Mouse (Mus musculus) erythroid progenitor cell, adult 5-6 weeks (primary cell): ENCODE results near the gene Fam98b. TPM values are rescaled to one million over a fixed set of nuclear protein-coding genes. Genes with fewer than 3 reads are reported as not detected.

Experiments used
- ATAC-seq: replicated peaks from 2 replicates; pipeline ENCODE4 v1.8.0; 2016; ENCODE audit warnings: moderate number of reproducible peaks, mild to moderate bottlenecking, moderate TSS enrichment, inconsistent platforms; ENCODE audit not compliant: poor library complexity, low FRiP score, severe bottlenecking
- total RNA-seq, 2 experiments: library from RNA; stranded (forward) in 1 of 2; stranded (reverse) in 1 of 2; fragments of 150-400 nt in 1 of 2; fragments of 186-747, 209-891 nt in 1 of 2; gene quantifications; 2 replicates each; pipeline versions ENCODE4 v1.2.3 to v1.2.4; 2015 to 2017; ENCODE audit warnings: low replicate concordance in 2 of 2

Fam98b gene
- total RNA-seq (2015; ENCODE audit: low replicate concordance), result 5.8 and 15.1 TPM in 2 replicates
- total RNA-seq (2017; ENCODE audit: low replicate concordance), result 2.8 TPM in 1 of 2 replicates, not detected in the other

DNA sequence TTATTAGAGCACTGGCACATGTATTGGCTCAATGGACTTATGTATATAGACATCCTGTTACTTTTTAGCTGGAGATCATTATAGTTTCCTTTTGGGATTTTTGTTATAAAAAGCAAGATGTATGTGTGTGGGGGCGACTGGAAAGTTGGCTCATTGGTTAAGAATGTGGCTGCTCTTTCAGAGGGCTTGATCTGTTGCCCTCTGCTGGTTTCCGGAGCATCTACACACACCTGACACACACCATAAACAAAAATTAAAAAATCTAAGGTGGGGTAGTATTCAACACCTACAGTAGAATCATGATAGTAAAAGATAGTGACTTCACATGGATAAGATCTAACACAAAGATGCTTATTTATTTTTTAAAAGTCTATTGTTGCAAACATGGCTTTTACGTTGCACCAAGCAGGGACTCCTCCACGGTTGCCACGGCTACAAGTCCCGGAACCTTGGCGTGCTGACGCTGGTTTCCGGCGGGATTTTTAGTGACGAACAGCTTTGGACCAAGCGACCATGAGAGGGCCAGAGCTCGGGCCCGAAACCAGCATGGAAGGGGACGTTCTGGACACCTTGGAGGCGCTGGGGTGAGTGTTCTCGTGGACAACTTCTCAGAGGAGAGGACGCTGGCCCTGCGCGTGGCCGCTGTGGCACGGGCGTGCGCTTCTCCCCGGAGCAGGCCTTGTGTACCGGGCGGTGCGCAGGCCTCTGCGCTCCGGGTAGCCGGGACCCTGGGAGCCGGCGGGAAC is at the start of gene Fam98b:
Gene Fam98b, plus strand, starts transcription at position 485 of the 746 bp plus-strand sequence.
- ATAC-seq, result peak; percentile 79

DNA sequence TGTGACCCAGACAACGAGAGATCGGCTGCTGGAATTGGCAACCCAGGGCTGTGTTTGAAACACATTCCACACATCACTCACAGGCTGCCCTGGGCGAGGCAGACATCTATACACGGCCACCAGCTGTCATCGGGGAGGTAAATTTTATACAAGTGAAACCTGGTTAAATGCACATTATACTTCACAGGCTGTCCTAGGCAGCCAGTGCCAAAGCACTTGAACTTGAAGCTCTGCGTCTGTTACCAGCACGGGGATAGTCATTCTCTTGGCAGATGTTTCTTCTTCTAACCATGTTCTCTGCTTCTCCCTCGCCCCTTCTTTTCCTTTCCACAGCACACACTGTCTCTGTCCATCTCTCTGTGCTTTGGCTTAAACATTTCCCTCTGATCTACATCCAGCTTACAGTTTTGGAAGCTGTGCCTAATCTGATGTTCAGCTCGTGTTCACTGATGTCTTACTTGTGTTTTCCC is 48.6 kb upstream of the Fam98b start:
- no peak for ATAC-seq

DNA sequence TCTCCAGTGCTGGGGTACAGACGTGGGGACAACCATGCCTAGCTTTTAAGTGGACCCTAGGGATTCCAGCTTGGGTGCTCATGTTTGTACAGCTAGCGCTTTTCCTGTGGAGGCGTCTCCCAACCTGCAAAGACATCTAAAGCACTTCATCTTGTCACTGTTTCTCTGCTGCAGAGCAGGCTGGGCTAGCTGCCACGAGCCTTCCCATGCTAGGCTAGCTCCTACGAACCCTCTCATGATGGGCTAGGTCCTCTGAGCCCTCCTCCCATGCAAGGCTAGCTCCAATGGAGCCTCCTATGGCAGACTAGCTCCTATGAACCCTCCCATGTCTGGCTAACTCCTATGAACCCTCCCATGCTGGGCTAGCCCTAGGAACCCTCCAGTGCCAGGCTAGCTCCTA is 46.2 kb upstream of the Fam98b start:
- no peak for ATAC-seq

DNA sequence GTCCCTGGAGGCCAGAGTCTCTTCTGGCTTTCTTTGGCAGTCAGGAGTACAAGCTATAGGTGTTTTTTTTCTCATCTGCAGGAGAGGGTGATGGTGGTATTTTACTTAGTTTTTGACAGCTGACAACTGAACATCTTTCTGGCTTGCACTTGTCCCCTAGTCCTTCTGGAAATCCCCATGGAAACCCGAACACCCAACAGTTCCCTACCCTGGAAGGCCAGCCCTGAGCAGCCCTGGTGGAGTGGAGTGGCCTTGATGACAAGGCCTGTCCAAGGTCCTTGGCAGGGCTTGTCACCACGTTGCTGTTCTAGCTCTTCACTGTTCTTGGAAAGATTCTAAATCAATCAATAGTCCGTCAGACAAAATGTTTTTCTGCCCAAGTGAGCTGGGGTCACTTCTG is 45.0 kb upstream of the Fam98b start:
- no peak for ATAC-seq

DNA sequence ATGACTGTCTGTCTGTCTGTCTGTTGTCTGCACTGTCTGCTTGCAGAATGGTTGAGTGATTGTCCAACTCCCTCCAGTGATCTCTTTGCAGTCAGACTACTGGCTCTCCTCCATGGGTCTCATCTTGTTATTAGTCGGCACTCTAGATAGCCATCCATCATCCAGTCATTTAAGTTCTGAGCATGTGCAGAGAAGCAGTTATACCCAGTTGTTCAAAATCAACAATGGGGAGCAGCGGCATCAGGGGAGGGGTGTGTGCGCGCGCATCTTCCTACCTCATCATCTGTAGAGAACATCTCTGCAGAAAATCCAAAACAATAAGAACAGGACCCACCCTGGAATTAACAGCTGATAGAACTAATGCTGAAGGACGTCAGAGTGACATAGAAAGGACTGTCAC is 44.5 kb upstream of the Fam98b start:
- ATAC-seq, result no peak

DNA sequence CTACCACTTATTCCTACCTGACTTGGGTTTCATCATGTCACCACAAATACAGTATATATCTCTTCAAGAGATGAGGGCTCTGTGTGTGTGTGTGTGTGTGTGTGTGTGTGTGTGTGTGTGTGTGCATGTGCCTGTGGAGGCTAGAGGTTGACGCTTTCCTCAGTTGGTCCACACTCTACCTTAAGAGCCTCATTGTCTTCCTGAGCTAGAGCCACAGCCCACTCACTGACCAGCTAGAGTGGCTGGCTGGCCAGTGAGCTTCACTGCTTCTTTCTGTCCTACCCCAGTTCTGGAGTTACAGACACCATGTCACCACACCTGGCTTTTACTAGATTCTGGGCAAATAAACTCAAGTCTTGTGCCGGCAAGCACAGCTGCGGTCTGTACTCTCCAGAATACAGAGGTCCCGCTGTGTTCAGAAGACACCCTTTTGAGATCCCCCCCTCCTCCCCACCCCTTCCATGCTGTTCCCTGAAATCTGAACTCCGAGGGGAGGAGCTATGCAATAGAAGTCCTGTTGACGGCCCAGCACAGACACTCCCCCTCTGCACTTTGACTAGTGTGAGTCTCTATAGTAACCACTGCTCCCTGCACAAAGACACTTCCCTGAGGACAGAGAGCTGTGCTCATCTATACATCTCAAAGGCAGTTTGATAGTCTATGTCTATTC is 39.0 kb upstream of the Fam98b start:
- ATAC-seq, result no peak

DNA sequence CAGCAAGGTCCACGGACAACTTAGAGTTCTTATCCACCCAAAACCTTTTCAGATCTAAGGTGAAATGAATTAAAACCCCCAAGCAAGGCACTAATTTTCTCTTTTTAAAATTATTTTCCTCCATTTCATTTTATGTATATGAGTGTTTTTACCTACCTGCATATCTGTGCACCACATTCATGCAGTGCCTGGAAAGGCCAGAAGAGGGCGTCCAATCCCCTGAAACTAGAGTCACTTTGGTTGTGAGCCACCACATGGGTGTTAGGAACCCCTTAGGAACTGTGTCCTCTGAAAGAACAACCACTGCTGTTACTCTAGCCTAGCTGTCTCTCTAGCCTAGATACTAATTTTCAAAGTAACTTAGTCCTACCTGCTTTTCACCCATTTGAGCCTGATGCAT is 33.4 kb upstream of the Fam98b start:
- no peak for ATAC-seq

DNA sequence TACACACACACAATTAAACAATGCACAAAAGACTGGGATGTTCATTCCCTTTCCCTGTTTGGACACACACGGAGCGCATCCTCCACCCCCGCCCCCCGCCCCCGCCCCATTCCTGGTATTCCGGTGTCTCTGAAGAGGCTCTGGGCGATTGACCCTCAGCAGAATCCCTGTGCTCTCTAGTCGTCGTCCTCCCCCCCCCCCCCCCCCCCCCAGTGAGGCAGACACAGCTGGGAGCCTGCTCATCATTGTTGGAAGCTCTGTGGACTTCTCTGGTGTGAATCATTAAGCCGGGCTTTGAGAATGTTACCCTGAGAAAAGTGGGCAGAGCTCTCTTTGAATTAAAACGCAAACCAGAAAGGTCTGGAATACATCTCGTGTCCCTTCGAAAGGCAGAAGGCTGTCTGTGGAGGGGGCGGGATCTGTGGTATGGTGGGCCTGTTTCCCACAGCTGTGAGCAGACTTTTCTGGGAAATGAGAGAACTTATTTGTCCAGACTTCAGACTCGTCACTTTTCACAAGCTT is 31.8 kb upstream of the Fam98b start:
- ATAC-seq, result no peak

DNA sequence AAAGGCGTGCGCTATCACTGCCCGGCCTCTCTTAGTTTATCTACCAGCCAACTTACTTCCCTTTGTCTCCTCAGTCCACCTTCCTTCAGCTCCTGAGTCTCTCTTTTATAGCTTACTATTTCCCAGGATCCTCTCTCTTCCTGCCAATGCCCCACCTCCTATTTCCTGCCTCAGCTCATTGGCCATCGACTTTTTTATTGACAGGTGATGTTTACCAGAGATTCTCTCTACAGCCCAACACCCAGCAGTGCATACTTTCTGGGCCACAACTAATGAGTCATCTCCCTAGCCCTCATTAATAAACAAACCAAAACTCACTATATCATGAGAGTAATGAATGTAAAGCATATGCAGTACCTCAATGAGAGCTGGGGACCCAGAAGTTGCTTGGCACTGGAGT is 30.0 kb upstream of the Fam98b start:
- ATAC-seq, result no peak

DNA sequence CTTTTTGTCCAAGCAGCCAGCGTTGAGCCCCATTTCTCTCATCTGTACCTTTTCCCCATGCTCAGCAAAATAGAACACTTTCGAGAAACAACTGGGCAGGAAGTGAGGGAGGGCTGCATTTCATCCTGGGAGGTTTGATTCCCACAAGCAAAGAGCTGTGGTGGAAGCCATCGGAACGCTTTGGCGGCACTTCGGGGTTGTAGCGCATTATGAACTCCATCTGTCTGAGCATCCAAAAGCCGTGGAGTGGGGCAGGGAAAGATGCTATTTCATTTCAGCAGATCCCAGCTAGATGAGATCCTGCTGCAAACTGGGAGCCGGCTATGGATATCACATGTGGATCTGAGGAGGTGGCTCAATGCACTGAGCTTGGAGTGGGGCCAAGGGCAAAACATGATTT is 26.9 kb upstream of the Fam98b start:
- ATAC-seq, result no peak

DNA sequence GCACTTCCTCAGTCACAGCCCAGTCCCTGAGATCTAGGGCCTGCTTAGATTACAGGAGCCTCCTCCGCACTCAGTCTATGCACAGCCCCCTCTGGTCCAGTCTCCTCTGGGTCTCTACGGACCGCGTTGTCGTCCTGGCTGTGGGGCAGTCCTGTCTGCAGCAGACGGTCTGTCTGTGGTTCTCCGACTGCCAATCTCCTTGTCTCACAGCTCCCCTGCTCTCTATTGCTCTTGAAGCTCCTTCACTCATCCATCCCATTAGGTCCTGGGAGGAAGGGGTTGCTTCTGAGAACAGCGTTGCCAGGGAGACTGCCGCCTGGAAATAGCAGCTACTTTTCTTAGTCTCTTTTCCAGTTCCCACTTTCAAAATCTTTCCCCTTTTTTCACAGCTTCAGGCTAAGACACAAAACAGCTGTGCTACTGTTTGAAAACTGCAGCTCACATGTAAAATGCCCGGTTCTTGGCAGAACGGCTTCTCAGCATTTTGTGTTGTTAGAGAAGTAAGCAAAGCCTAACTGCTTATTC is 20.9 kb upstream of the Fam98b start:
- no peak for ATAC-seq

DNA sequence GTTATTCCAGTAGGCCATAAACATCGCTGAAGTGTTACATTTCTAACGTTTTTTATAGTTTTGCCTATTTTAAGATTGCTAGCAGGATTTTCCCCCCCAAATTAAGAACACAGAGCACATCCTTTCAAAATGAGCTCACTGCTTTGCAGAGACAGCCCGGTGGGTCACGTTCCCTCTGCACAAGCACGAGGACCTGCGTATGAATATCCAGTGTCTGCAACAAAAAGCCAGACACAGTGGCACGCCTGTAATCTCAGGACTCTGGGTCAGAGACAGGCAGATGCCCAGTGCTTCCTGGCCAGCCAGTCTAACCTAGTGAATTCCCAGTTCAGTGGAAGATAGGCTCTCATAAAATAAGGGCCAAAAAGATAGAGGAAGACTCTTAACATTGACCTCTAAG is 19.3 kb upstream of the Fam98b start:
- ATAC-seq, result no peak

DNA sequence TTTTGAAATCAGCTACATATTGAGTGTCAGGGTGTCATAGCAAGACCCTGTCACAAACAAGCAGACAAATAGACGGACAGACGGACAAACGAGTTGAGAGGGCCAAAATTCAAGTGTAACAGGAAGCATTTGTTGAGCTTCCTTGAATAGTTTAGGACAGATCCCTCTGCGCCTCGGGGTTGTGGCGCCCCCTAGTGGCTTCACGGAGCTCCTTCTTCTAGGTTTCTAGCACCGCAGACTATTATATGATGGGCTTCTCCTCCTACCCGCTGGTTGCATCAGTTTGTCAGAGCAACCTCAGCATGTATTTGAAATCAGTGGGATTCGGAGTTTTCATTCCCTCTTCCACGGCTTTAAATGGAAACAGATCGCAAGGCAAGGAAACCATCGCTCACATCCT is 18.3 kb upstream of the Fam98b start:
- 0 out of 2 replicates have a peak, but pooled peaks have one; percentile 39 for ATAC-seq

DNA sequence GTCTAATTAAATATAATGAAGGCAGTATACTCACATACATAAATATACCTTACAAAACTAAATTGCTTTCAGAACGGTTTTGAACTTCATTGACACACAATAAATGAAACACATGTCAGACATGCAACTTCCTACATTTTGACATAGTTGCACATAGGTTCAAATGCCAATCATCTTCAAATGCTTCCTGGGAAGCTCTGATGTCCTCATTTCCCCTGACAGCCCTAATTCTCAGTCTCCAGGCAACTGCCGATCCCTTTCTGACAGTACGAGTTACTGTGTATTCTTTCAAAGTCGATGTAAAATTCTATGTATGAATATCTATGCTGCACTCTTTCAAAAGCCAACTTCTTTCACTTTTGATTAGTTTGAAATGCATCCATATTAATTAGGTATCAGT is 7.6 kb upstream of the Fam98b start:
- no peak for ATAC-seq

DNA sequence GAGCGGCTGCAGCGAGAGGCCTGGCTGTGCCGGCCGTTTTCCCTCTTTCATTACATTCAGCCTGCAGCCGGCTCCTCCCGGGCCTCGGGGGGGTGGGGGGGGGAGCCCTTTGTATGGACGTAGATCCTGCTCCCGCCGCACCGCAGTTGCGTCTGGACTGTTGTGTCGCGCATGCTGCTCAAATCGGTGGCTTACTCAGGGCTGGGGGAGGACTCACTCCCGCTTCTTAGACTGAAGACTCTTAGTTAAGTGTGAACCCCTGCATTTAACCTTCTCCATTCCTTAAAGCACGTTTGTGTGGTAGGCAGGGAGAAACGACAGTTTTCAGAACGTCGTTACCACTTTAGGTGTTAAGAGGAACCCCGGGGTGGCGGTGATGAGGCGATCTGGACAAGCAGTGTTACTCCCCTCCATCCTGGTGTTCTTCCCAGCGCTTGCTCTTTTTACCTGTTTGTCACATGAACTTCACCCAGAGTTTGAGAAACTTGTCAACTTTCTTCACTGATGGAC is 517 bp downstream of the Fam98b start:
- 0 out of 2 replicates have a peak, but pooled peaks have one; percentile 13 for ATAC-seq

DNA sequence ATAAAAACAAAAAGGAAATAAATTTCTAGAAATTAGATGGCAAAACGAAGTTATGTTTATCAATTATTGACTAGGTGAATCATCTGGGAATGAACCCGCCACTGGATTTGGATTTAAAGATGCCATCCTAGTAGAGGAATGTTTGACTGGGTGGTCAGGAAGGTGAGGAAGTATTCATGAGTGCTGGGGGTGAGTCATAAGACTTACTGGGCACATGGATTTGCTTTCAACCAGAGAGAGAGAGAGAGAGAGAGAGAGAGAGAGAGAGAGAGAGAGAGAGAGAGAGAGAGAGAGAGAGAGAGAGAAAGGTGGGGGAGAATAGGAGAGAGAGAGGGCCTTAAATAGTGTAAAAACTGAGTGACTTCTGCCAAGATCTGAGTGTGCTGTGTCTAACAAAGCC is 5.9 kb downstream of the Fam98b start:
- no peak for ATAC-seq

DNA sequence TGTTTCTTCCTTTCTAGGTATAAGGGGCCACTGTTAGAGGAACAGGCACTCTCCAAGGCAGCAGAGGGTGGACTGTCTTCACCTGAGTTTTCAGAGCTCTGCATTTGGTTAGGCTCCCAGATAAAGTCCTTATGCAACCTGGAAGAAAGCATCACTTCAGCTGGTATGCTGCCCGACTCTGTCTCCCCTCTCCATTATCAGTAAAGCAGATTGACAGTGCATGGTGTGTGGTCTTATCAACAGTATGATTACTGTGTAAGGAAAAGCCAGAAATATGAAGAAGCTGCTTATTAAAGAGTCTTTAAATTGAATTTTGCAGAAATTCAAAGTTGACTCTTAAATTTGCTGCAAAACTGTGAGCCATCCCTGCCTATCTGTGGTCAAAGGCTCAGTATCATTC is 8.1 kb downstream of the Fam98b start:
- no peak for ATAC-seq

DNA sequence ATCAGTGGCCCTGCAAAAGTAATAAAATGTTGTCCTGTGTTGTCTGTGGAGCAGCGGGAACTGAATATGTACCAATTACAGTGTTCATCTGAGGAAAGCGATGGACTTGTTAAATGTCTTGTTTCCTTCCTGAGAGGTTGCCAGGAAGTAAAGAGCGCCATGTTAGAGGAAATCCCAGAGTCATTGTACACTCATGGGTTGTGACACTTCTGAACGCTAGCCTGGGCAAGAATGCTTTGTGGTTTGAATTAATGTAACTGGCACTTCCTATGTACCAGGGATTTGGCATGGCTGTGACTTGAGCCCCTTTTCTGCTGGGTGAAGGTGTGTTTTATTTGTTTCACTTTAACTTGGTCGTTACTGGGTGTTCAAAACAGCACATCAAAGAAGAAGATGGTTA is 12.6 kb downstream of the Fam98b start:
- ATAC-seq, result no peak

DNA sequence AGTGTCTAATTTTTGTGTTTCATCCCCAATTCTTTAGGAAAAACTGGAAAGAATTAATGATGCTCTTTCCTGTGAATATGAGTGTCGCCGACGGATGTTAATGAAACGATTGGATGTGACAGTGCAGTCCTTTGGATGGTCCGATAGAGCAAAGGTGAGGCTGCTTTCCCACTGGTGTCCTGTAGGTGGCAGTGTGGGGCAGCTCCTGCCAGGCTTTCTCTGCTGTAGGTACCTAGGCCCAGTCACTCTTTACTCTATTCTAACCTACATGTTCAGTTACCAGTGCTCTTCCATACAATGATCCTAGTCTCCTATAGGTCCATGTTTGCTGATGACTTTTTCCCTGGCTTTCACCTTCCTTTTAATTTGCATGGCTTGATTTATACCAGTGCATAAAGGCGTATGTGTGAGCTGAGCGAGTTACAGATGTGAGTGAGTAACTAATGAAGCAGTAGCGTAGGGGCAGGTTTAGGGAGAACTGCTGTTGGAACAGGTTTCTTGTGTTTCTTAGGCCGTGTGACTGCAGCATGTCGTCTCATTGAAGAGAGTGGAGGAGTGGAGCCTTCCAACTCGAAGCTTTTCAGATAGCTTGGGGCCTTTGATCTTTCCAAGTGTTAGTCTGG is 14.4 kb downstream of the Fam98b start:
- peak; percentile 80 for ATAC-seq

DNA sequence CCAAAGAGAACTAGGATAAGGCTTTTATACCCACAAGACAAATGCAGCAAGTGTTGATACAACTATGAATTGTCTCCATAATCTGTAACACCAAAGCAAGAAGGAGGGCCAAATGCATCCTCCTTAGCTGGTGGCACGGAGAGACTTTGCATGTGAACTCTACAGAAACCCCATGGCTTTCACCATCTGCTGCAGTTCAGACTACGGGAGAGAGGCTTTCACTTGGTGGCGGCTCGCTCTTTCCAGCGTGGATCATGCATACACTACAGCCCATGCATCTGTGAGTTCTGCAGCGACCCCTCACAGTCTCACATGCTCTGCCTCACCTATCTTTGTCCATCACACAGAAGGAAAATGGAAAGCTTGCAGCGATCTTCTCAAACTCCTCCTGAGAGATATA is 38.8 kb downstream of the Fam98b start:
- no peak for ATAC-seq
